Mouse (Mus musculus): ENCODE results near the gene Map3k5.

- TF ChIP-seq CTCF (conservative IDR thresholded peaks at IDR 0.05; ENCODE audit: insufficient read depth, insufficient read length, low read depth, low read length) (no peak), POLR2A (IDR thresholded peaks at IDR 0.05; ENCODE audit: low read depth, low read length) (no peak)
These were observed 13.6 kb downstream of the Map3k5 start for GRCm38 (mm10) chr10:19947901-19948300.
